Mouse (Mus musculus): Measurements from ENCODE around the gene Rbpms2.
"Not testable (repeated sequence)": the region's sequence is repeated elsewhere in the genome, so short reads cannot be mapped to it uniquely, and the experiment has no call there.

The Rbpms2 gene

GRCm38 (mm10) chr9:65619311-65619710 is 10.1 kb upstream of the Rbpms2 start:
- DNase-seq (ENCODE audit: low spot score in 2 of 2), result no peak

DNA sequence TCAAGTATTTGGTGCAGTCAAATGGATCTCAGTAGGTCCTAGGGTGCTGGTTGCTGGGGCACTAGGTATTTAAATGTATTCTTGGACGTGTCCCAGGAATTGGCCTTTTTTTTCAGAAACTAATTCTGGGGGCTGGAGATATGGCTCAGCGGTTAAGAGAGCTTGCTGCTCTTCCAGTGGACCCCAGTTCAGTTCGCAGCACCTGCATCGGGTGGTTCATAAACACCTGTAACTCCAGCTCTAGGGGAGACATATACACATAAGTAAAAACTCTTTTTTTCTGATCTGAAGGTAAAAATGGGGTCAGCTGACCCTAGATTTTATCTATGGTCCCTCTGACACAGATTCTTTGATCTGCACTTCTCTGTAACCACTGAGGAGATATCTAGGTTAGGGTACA is 8.3 kb upstream of the Rbpms2 start:
- no peak for DNase-seq (ENCODE audit: low spot score in 2 of 2)

DNA sequence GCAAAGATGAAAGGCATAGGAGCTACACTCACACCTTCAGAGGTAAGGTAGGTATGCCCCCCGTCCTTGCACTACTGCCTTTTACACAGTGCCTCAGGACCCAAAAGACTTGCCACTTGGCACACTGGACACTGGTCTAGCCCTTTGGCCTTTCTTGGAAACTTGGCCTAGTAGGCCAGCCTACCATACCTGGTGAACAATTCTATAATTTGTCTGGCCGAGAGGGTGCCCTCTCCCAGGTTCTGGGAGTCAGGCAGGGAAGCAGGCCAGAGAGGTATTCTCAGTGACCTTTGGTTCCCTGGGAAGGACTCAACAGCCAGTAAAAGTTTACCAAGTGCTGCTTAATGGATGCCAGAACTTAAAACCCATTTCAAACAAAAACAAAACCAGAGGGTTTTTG is 7.8 kb upstream of the Rbpms2 start:
- DNase-seq (ENCODE audit: low spot score in 2 of 2), result no peak

DNA sequence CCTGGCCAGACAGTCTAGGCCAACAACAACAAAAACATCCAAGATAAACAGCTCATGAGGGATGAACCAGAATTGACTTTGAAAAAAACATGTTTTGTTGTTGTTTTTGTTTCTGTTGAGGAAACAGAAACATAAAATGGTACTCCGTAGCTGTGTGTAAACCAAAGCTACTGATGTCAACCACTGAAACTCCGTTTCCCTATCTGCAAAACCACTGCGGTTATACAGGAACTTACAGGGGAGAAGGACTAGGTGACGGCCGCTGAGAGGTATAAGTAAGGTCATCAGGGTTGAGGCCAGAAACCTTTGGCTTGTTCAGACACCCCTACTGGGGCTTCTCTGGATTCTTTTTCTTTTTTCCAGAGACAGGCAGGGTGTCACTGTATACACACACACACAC is 6.6 kb upstream of the Rbpms2 start:
- no peak for DNase-seq (ENCODE audit: low spot score in 2 of 2)

- DNase-seq (ENCODE audit: low spot score in 2 of 2), result no peak
Measured at GRCm38 (mm10) chr9:65624266-65624665, 5.2 kb upstream of the Rbpms2 start.

DNA sequence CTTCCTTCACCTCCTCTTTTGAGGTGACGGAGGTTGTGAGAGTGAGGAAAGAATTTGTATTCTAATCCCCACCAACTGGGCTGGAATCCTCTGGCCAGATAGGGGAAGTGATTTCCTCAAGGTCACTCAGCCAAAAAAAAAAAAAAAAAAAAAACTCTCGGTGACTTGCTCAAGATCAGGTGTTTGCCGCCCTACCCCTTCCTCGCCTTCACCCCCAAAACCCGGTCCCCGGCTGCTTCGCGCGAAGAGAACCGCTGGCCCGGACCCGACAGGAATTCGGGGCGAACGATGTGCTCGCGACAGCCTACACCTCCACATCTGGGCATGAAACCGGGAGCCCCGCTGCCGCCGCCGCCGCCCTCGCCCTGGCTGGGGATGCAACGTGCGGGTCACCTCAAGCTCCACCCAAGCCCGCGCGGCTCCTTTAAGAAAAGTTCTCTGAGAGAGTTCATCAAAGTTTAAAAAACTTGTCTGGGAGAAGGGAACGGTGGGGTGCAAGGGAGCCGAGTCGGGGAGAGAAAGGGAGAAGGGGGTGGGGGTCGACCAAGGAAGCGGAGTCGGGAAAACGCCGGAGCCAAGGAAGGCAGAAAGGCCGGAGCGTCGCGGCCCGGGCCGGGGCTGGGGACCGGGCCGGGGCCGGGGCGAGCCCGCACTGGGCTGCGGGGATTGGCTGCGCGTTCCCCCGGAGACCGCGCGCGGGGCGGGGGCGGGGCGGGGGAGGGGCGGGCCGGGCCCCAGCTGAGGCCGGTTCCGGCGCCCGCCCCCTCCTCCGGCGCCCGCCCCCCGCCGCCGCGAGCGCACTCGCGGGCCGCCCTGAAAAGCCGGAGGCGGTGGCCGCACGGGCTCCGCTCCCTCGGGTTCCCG is 551 bp downstream of the Rbpms2 start:
- no peak for DNase-seq (ENCODE audit: low spot score in 2 of 2)

GRCm38 (mm10) chr9:65630631-65631353 is 1.3 kb downstream of the Rbpms2 start:
- peak in 1 of 2 experiments; percentile 20 for DNase-seq (ENCODE audit: low spot score in 2 of 2)

- DNase-seq (ENCODE audit: low spot score in 2 of 2), result no peak
Measured at GRCm38 (mm10) chr9:65631354-65632021, 2.0 kb downstream of the Rbpms2 start.

DNA sequence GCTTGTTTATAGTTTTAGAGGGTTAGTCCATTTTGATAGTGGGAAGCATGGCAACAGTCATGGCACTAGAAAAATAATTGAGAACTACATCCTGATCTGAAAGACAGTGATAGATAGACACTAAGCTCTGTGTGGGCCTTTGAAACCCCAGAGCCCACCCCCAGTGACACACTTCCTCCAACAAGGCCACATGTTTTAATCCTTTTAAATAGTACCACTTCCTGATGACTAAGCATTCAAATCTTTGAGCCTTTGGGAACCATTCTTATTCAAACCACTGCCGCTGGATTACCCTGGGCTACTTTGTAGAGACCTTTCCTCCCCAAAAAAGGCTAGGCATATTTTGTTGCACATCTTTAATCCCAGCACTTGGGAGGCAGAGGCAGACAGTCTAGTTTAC is 6.3 kb downstream of the Rbpms2 start:
- no peak for DNase-seq (ENCODE audit: low spot score in 2 of 2)

- DNase-seq (ENCODE audit: low spot score in 2 of 2), result no peak
Measured at GRCm38 (mm10) chr9:65636926-65637325, 7.5 kb downstream of the Rbpms2 start.

DNA sequence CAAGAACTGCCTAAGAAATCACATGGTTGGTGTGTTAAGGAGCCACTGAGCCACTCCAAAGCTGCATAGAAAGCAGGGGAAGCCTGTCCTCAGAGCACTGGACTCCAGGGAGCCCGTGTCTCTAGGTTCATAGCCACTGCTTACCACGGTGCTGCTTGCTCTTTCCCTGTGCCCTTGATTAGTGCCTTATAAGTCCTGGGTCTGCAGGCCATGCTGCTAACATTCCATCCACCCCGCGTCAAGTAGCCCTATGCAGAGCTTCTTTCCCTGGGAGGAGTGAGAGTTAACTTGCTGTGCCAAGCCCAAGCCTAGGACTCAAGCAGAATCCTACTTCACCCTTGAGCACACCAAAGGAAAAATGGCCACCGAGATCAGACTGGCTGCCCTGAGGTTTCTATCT is 9.6 kb downstream of the Rbpms2 start:
- DNase-seq (ENCODE audit: low spot score in 2 of 2), result no peak

DNA sequence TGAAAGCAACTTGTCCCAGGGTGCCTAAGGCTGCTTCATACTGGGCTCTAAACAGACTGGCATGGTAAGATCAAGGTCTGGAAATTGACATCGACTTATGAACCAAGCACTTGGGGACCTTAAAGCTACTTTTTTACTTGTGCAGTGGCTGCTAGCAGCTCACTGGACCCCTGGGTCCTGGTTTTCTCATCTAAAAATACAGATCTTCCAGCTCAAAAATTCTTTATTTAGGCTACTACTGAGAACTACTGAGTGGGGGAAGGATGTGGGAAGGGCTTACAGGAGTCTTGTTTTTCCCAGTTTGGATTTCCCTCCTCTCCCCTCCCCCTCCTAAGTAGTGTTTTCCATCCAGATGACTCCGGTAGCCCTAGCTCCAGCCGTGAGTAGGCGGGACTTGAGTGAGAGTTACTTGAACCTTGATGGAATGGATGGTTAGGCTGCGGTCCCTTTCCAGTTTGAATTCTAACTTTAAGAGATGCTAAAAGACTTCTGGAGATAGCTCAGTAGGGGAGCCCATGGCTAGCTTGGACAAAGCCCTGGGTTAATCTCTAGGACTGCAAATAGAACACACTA is 11.5 kb downstream of the Rbpms2 start:
- DNase-seq (ENCODE audit: low spot score in 2 of 2), result no peak

DNA sequence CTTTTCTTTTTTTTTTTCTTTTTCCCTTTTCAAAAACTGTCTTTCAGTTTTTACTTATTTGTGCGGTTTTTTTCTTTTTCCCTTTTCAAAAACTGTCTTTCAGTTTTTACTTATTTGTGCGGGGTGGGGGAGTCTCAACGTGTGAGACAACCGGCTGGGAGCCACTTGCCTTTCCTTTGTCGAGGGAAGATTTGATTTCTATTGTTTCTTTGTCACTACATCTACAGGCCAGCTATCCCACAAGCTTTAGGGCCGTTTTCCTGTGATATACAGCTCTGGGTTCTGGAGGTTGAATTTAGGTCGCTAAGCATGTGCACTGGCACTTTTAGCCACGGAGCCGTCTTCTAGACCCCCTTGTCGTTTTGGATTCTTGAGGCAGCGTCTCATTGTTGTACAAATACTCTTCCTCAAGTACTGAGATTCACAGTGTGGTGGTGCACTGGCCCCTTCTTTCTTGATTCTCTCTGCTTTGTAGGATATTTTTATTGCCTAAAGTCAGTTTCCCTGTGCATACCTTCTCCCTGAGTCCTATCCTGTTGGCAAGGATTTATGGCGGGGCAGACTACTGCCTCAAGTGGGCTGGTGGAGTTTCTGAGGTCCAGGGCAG is 12.1 kb downstream of the Rbpms2 start:
- DNase-seq (ENCODE audit: low spot score in 2 of 2), result no peak

- DNase-seq (ENCODE audit: low spot score in 2 of 2), result no peak
Measured at GRCm38 (mm10) chr9:65642546-65642945, 13.1 kb downstream of the Rbpms2 start.

GRCm38 (mm10) chr9:65644960-65645359 is 15.5 kb downstream of the Rbpms2 start:
- DNase-seq (ENCODE audit: low spot score in 2 of 2), result no peak

GRCm38 (mm10) chr9:65645984-65646383 is 16.5 kb downstream of the Rbpms2 start:
- DNase-seq (ENCODE audit: low spot score in 2 of 2), result no peak

DNA sequence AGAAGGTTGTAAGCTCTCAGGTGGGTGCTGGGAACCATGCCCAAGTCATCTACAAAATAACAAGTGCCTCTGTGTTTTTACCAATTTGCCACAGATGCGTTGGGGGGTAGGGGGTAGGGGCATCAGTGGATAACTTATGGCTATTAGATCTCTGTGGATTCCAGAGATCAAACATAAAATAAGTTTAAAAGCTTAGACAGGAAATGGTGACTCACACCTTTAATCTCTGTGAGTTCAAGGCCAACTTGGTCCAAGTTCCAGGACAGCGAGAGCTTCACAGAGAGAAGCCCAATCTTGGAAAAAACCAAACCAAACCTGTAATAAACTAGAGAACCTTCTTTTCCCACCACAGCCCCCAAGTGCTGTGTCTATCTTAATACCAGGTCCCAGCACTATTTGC is 17.3 kb downstream of the Rbpms2 start:
- DNase-seq (ENCODE audit: low spot score in 2 of 2), result no peak

DNA sequence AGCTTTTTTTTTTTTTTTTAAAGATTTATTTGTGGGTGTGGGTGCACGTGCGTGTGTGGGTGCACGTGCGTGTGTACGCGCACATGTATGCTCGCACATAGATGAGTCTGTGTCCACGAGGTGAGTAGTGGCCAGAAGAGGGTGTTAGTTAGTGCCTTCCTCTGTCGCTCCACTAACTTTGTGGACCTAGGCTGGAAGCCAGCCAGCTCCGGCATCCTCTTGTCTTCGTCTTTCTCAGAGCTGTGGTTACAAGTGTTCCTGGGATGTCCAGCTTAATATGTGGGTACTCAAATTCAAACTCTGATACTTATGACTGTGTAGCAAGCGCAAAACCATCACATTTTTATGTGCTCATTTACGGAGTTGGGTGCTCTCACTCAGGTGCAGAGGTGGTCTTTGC is 19.3 kb downstream of the Rbpms2 start:
- DNase-seq (ENCODE audit: low spot score in 2 of 2), result no peak

DNA sequence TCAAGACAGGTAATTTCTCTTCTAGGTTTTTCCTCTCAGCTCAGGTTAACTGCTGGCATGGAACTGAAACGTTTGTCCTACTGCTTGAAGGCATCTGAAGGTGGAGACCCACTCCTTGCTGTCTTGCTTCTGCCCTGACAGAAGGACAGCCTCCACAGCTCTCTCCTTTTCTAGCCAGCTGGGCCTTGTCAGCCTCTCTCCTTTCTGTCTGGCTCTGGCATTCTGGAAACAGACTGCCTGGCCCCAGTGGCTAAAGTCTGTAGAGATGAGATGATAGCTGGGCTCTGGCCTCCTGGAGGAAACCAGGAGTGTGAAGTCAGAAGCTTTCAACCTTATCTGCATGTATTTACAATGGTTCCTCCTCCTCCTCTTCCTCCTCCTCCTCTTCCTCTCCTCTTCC is 20.5 kb downstream of the Rbpms2 start:
- no peak for DNase-seq (ENCODE audit: low spot score in 2 of 2)

DNA sequence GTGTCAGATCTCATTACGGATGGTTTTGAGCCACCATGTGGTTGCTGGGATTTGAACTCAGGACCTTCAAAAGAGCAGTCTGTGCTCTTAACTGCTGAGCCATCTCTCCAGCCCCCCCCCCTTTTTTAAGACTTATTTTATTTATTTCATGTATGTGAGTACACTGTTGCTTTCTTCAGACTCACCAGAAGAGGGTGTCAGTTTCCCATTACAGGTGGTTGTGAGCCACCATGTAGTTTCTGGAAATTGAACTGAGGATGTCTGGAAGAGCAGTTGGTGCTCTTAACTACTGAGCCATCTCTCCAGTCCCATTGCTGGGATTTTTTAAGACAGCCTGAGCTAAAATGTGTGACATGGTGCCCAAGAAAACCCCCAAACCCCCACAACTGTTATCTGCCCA is 22.5 kb downstream of the Rbpms2 start:
- not testable (repeated sequence) for DNase-seq (ENCODE audit: low spot score in 2 of 2)

DNA sequence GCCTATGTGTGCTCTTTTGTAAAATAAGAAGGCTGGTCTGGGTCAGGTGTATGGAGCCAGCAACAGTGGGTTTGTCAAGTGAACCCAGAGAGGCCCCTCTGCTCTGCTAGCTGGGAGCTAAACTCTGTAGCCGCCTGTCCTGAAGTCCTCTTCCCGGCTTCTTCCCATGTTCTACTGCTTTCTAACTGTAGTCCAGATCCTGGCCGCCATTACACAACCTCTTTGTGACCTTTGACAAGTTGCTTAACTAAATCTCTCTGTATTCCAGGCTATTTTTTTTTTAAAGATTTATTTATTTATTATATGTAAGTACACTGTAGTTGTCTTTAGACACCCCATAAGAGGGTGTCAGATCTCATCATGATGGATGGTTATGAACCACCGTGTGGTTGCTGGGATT is 24.3 kb downstream of the Rbpms2 start:
- DNase-seq (ENCODE audit: low spot score in 2 of 2), result no peak

DNA sequence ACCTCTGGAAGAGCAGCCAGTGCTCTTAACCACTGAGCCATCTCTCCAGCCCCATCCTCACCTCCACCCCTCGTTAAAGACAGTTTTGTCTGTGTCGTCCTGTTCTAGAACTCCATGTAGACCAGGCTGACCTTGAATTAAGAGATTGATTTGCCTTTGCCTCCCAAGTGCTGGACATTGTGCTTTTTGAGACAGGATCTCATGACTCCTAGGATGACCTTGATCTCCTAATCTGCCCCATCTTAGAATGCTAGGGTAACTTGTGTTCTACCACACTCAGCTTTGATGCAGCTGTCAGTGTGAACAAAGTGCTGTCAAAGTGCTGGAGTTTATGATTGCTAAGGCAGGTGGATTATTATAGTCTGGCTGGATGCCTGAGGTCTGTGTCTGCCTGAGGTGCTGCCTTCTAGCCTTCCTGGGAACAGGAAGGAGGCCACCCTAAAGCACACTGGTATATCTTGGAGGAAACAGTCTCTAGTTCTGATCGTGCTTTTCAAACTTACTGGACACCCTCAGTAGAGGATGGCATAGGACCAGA is 25.3 kb downstream of the Rbpms2 start:
- no peak for DNase-seq (ENCODE audit: low spot score in 2 of 2)

Data from cerebellum, postnatal 4 days (tissue).